Mouse (Mus musculus): ENCODE data around the gene Cisd3.
"Not testable (repeated sequence)": the region's sequence is repeated elsewhere in the genome, so short reads cannot be mapped to it uniquely, and the experiment has no call there.

The Cisd3 gene

GRCm38 (mm10) chr11:97685613-97686321 is at the start of gene Cisd3:
Gene Cisd3, plus strand, starts transcription at chr11:97685826.
- peak; percentile 91 for DNase-seq

- no peak for DNase-seq
Observed at GRCm38 (mm10) chr11:97641668-97642067, 44.0 kb upstream of the Cisd3 start.

GRCm38 (mm10) chr11:97642746-97643145 is 42.9 kb upstream of the Cisd3 start:
- no peak for DNase-seq

- no peak for DNase-seq
Observed at GRCm38 (mm10) chr11:97643380-97644055, 42.1 kb upstream of the Cisd3 start.

GRCm38 (mm10) chr11:97644834-97645233 is 40.8 kb upstream of the Cisd3 start:
- peak; percentile 70 for DNase-seq

- not testable (repeated sequence) for DNase-seq
Observed at GRCm38 (mm10) chr11:97648541-97648940, 37.1 kb upstream of the Cisd3 start.

GRCm38 (mm10) chr11:97650341-97650740 is 35.3 kb upstream of the Cisd3 start:
- no peak for DNase-seq

- DNase-seq: not testable (repeated sequence)
Observed at GRCm38 (mm10) chr11:97653376-97653775, 32.2 kb upstream of the Cisd3 start.

GRCm38 (mm10) chr11:97654210-97654609 is 31.4 kb upstream of the Cisd3 start:
- DNase-seq: no peak

- no peak for DNase-seq
Observed at GRCm38 (mm10) chr11:97656269-97656971, 29.2 kb upstream of the Cisd3 start.

- DNase-seq: no peak
Observed at GRCm38 (mm10) chr11:97657184-97657945, 28.3 kb upstream of the Cisd3 start.

GRCm38 (mm10) chr11:97657967-97658366 is 27.7 kb upstream of the Cisd3 start:
- DNase-seq: not testable (repeated sequence)

- DNase-seq: no peak
Observed at GRCm38 (mm10) chr11:97658751-97659266, 26.8 kb upstream of the Cisd3 start.

- DNase-seq: peak; percentile 18
Observed at GRCm38 (mm10) chr11:97659267-97659989, 26.2 kb upstream of the Cisd3 start.

GRCm38 (mm10) chr11:97659990-97660714 is 25.5 kb upstream of the Cisd3 start:
- peak; percentile 90 for DNase-seq

- no peak for DNase-seq
Observed at GRCm38 (mm10) chr11:97660734-97661647, 24.6 kb upstream of the Cisd3 start.

GRCm38 (mm10) chr11:97661648-97662133 is 23.9 kb upstream of the Cisd3 start:
- peak; percentile 71 for DNase-seq

GRCm38 (mm10) chr11:97662207-97662892 is 23.3 kb upstream of the Cisd3 start:
- DNase-seq: peak; percentile 50

GRCm38 (mm10) chr11:97662893-97663527 is 22.6 kb upstream of the Cisd3 start, which contains the start of gene Mllt6:
Gene Mllt6, plus strand, starts transcription at chr11:97663414.
- DNase-seq: peak; percentile 94
